Mouse (Mus musculus): ENCODE data around the gene Dusp22. TPM values are rescaled to one million over a fixed set of nuclear protein-coding genes. Genes with fewer than 3 reads are reported as not detected.

Gene Dusp22
- polyA plus RNA-seq, 1 experiment, result 53.6 TPM

DNA sequence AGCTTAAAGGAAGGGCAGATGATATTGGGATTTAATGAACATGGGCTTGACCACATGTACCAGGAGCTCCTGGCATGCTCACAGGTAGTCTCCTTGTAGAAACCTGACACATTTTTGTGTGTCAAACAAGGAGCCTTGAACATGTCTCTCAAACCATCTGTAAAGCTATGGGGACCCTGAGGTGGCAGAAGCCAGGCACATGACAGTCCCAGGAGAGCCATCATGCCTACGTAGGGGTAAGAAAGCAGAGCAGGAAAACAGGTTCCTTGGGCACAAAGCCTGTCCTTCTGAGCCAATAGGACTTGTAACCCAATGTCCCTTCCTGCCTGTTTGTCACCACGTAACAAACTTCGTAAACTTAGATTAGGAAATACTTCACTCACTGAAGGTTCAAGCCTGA, 51.9 kb downstream of the Dusp22 start:
- Histone ChIP-seq H3K4me3 (ENCODE audit: insufficient read depth, low read length) (no peak overlapping the region), H3K27ac (ENCODE audit: insufficient read depth, low read depth, low read length) (no peak overlapping the region), H3K4me1 (ENCODE audit: control insufficient read depth, insufficient read depth, low read length) (peaks cover 14% of the 10 kb centered on the region)
- TF ChIP-seq CTCF (IDR thresholded peaks at IDR 0.05; ENCODE audit: low read depth, low read length) (no peak), POLR2A (IDR thresholded peaks at IDR 0.05; ENCODE audit: borderline replicate concordance, low read depth, low read length) (no peak)

DNA sequence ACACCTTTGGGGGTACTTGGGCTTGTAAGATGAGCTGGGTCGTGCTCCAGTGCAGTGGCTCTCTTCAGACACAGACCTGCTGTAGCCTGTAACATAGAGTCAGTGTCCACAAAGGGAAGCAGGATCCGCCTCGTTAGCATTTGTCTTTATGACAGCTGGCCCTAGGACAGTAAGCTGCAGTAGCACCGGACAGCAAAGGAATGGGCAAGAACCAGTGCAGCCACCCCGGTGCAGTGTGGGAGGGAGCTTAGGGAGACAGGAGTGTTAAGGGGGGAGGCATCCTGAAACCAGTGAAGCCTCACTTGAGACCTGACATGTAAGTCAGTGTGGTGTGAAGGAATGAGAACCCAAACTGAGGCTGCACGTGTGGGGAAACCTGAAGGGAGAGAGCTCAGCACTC, 52.5 kb downstream of the Dusp22 start:
- Histone ChIP-seq H3K4me1 (ENCODE audit: control insufficient read depth, insufficient read depth, low read length) (peaks cover 14% of the 10 kb centered on the region), H3K4me3 (ENCODE audit: insufficient read depth, low read length) (no peak overlapping the region), H3K27ac (ENCODE audit: insufficient read depth, low read depth, low read length) (no peak overlapping the region)
- TF ChIP-seq POLR2A (IDR thresholded peaks at IDR 0.05; ENCODE audit: borderline replicate concordance, low read depth, low read length) (no peak), CTCF (IDR thresholded peaks at IDR 0.05; ENCODE audit: low read depth, low read length) (no peak)

DNA sequence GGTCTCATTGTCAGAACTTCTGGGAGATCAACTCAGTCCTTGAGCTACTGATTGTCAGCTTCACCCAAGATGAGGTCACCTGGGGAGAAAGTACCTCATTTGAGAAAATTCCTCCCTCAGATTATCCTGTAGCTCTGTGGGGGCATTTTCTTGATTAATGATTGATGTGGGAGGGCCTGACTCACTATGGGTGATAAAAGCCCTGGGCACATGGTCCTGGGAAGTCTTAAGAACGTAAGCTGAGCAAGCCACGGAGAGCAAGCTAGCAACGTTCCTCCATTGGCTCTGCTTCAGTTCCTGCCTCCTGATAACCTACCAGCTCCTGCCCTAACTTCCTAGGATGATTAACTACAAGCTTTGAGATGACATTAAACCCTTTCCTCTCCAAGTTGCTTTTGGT, 53.8 kb downstream of the Dusp22 start:
- H3K4me3 ChIP-seq (ENCODE audit: insufficient read depth, low read length), result no peak overlapping the region
- peaks cover 14% of the 10 kb centered on the region for H3K4me1 ChIP-seq (ENCODE audit: control insufficient read depth, insufficient read depth, low read length)
- no peak overlapping the region for H3K27ac ChIP-seq (ENCODE audit: insufficient read depth, low read depth, low read length)
- no peak for TF ChIP-seq POLR2A (IDR thresholded peaks at IDR 0.05; ENCODE audit: borderline replicate concordance, low read depth, low read length)
- no peak for TF ChIP-seq CTCF (IDR thresholded peaks at IDR 0.05; ENCODE audit: low read depth, low read length)

DNA sequence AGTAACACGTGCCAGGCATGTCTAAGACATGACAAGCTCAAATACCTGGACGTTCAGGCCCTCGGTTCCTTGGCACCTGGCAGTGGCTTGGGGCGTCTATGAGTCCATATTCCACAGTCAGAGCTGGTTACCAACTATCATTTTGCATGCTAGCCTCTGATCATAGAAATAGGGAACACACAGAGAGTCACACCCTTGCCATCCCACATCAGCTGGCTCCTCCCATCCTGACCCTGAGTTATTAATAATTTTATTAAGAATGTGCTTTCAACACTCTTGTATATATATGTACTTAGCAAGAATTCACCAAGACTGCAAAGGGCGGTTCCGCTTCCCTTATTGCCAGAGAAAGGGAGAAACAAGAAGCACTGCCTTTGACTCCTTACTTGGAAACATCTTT, 54.8 kb downstream of the Dusp22 start:
- no peak for TF ChIP-seq POLR2A (IDR thresholded peaks at IDR 0.05; ENCODE audit: borderline replicate concordance, low read depth, low read length)
- TF ChIP-seq CTCF (IDR thresholded peaks at IDR 0.05; ENCODE audit: low read depth, low read length), result no peak
- Histone ChIP-seq H3K4me1 (ENCODE audit: control insufficient read depth, insufficient read depth, low read length) (peaks cover 10% of the 10 kb centered on the region), H3K27ac (ENCODE audit: insufficient read depth, low read depth, low read length) (no peak overlapping the region), H3K4me3 (ENCODE audit: insufficient read depth, low read length) (no peak overlapping the region)

DNA sequence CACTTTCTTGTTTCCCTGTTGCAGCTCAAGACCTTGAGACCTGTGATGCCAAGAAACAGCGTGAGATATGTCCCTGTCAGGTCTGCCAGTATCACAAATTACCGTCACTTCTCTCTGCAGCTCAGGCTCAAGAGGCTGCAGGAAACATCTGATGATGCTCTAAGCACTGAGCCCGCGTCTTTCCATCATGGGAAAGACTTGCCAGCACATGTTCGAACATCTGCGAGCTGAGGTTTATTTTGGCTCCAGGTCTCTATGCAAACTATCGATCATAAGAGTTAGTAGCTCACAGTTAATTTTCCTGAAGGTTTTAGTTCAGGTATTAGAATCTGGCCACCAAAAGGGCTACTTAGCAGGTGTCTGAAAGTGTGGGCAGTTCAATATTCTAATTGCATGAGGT, 55.3 kb downstream of the Dusp22 start:
- Histone ChIP-seq H3K4me1 (ENCODE audit: control insufficient read depth, insufficient read depth, low read length) (peaks cover 10% of the 10 kb centered on the region), H3K4me3 (ENCODE audit: insufficient read depth, low read length) (no peak overlapping the region), H3K27ac (ENCODE audit: insufficient read depth, low read depth, low read length) (no peak overlapping the region)
- TF ChIP-seq CTCF (IDR thresholded peaks at IDR 0.05; ENCODE audit: low read depth, low read length), result no peak
- TF ChIP-seq POLR2A (IDR thresholded peaks at IDR 0.05; ENCODE audit: borderline replicate concordance, low read depth, low read length), result no peak

DNA sequence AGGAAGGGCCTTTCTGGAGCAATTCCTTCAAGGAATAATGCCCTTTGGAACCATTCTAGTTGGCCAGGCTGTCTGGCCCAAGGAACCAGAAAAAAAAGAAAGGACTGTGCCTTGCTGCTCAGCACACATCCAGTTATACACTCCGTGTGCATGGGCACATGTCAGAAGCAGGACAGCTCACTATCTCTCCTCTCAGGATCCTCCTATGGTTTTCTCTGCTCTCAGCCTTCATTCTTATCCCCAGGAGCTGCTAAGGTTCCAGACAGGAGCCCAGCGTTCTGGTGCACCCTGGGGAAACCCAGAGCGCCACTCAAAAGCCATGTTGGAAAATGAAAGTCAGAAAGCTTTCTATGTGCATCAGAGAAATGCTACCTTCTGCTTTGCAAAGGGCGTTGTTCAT, 55.8 kb downstream of the Dusp22 start:
- Histone ChIP-seq H3K4me3 (ENCODE audit: insufficient read depth, low read length) (no peak overlapping the region), H3K27ac (ENCODE audit: insufficient read depth, low read depth, low read length) (no peak overlapping the region), H3K4me1 (ENCODE audit: control insufficient read depth, insufficient read depth, low read length) (peaks cover 10% of the 10 kb centered on the region)
- no peak for TF ChIP-seq POLR2A (IDR thresholded peaks at IDR 0.05; ENCODE audit: borderline replicate concordance, low read depth, low read length)
- no peak for TF ChIP-seq CTCF (IDR thresholded peaks at IDR 0.05; ENCODE audit: low read depth, low read length)

DNA sequence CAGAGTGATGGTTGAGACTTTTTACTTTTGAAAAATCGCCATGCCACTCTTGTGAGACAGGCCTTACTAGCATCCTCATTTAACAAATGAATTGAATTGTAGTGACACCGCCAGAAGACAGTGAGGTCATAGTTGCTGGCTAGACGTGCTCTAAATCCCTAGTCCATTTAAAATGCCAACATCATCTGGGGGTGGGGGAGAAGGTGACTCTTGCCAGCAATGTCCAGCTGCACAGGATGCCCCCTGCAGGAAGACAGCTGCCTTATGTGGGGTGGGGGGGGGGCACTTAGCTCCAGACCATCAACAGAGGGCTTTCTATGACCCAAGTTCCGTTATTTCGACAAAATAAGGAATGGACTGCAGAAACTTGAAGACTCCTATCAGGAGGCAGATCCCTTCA, 56.8 kb downstream of the Dusp22 start:
- TF ChIP-seq CTCF (IDR thresholded peaks at IDR 0.05; ENCODE audit: low read depth, low read length) (no peak), POLR2A (IDR thresholded peaks at IDR 0.05; ENCODE audit: borderline replicate concordance, low read depth, low read length) (no peak)
- Histone ChIP-seq H3K4me1 (ENCODE audit: control insufficient read depth, insufficient read depth, low read length) (peaks cover 10% of the 10 kb centered on the region), H3K27ac (ENCODE audit: insufficient read depth, low read depth, low read length) (no peak overlapping the region), H3K4me3 (ENCODE audit: insufficient read depth, low read length) (no peak overlapping the region)

DNA sequence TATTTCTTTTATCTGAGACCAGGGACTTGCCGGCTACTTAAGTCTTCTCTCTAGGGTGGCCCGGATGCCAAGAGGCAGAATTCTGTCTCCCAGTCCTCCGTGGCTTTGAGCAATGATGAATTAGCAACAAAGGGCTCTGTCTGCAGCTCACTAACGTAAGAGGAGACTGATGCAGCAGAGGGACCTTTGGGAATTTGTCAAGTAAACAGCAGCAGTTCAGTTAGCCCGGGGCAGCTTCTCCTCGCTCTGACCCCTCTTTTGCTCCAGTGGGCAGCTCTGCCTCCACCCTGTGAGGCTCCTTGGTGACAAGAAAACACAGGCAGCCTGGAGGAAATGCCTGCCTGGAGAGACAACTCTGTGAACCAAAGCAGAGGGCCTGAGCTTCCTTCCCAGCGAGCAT, 62.8 kb downstream of the Dusp22 start:
- H3K4me1 ChIP-seq (ENCODE audit: control insufficient read depth, insufficient read depth, low read length), result no peaks in the 10 kb centered on the region
- no peak overlapping the region for H3K4me3 ChIP-seq (ENCODE audit: insufficient read depth, low read length)
- TF ChIP-seq CTCF (IDR thresholded peaks at IDR 0.05; ENCODE audit: low read depth, low read length) (no peak), POLR2A (IDR thresholded peaks at IDR 0.05; ENCODE audit: borderline replicate concordance, low read depth, low read length) (no peak)
- no peak overlapping the region for H3K27ac ChIP-seq (ENCODE audit: insufficient read depth, low read depth, low read length)

DNA sequence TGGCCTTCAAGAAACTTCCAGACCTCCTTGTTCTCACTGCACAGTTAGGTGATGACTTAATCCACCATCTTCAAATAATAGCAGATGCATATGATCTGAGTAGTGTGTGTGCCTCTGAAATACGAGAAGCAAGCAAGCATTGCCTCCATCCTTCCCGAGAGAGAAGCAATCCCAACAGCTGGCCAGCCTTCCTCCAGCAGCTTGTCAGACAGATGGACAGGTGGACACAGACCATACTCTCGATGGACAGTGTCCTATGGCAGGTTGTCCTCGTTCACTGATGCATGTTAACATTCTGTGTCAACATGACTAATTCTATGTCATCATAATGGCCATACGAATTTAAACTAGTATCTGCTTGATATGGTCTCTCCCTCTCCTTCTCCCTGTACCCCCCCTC, 63.5 kb downstream of the Dusp22 start:
- Histone ChIP-seq H3K4me1 (ENCODE audit: control insufficient read depth, insufficient read depth, low read length) (no peaks in the 10 kb centered on the region), H3K4me3 (ENCODE audit: insufficient read depth, low read length) (no peak overlapping the region), H3K27ac (ENCODE audit: insufficient read depth, low read depth, low read length) (no peak overlapping the region)
- TF ChIP-seq POLR2A (IDR thresholded peaks at IDR 0.05; ENCODE audit: borderline replicate concordance, low read depth, low read length), result no peak
- TF ChIP-seq CTCF (IDR thresholded peaks at IDR 0.05; ENCODE audit: low read depth, low read length), result no peak

DNA sequence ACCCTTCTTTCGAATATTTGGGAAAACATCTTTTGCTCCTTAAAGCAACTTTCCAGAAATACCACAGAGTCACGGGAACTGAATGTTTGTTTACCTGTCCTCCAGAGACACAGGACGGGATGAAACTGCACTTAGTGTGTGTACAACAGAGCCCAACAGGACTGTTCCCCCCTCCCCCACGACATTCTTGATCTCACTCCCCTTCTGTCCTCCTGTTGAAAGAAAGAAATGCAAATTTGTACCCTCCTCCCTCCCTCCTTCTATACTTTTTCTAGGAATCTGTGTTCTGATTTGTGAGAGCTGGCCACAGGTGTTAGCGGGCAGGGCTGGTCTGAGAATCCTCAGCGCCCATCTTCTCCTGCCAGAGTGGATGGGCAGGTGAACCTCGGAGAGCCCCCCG, 64.1 kb downstream of the Dusp22 start:
- Histone ChIP-seq H3K4me3 (ENCODE audit: insufficient read depth, low read length) (no peak overlapping the region), H3K27ac (ENCODE audit: insufficient read depth, low read depth, low read length) (no peak overlapping the region), H3K4me1 (ENCODE audit: control insufficient read depth, insufficient read depth, low read length) (no peaks in the 10 kb centered on the region)
- TF ChIP-seq POLR2A (IDR thresholded peaks at IDR 0.05; ENCODE audit: borderline replicate concordance, low read depth, low read length), result no peak
- no peak for TF ChIP-seq CTCF (IDR thresholded peaks at IDR 0.05; ENCODE audit: low read depth, low read length)

DNA sequence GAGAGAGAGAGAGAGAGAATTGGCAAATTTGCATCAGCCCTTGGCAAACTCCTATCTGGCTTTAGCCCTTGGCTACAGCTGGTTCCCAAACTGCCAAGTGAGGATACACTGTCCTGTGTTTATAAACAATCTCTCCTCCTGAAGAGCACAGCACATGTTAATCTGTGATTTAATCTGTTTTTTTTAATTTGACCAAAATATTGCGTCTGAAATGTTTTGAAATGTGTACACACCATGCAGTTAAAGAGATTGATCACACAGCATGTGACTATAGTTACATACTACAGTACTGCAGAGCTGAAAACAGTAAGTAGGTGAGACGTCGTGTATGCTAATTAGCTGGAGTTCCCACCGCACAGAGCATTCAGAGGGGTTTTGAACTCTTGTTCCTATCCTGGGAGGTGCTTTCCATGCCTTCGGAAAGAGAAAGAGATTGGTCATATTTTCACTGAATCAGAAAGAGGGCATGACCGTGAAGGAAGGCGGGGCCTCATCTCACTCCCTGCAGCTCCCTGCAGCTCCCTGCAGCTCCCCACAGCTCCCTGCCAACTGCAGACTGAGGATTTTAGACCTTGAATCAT, 65.0 kb downstream of the Dusp22 start:
- TF ChIP-seq POLR2A (IDR thresholded peaks at IDR 0.05; ENCODE audit: borderline replicate concordance, low read depth, low read length) (no peak), CTCF (IDR thresholded peaks at IDR 0.05; ENCODE audit: low read depth, low read length) (no peak)
- Histone ChIP-seq H3K4me1 (ENCODE audit: control insufficient read depth, insufficient read depth, low read length) (no peaks in the 10 kb centered on the region), H3K27ac (ENCODE audit: insufficient read depth, low read depth, low read length) (no peak overlapping the region), H3K4me3 (ENCODE audit: insufficient read depth, low read length) (no peak overlapping the region)
